ENCODE assay signal across 18 mouse cellular contexts in the genomic region with DNA sequence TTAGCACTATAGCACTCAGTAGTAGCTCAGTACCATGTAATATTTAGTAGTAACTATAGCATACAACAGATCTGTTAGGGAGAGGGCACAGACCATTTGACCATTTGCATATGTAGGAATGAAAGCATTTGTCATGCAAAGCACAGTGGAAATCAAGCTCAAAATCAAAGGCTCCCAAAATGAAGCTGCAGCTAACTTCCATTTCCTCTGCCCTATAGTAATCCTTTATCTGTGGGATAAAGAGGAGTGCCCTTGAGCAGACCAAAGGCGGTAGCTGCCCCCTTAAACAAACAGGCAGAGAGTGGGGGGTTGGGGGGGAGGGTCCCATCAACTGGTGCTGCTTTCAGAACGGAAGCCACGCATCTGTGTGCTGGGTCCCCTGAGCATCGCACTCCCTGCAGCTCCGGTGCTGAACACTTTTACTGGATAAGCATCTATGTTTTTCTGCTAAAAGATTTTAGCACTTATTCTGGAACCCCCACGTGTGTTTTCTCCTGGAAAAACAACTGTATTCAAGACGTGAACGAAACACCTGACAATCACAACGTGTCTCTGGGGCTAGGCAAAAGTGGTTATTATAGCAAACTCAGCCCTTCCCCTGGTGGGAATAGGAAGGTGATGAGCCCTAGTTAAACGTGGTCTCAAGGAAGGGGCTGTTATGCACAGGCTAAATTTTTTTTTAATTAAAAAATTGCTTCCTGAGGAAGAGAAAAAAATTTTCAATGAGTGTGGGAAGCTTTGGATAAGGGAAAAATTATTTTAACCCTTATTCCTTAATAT.
DNase-seq lines count a peak whose midpoint lies in the region; ATAC-seq and TF ChIP-seq lines count a peak whose summit lies in the region.
"Had no signal": no experiment of that assay in that cellular context is flagged by ENCODE, and none has a peak within 500 bp of the region (broad histone marks: within the 10 kb centered on the region; RNA-seq: fewer than 3 reads in every experiment).

No protein-coding gene starts in this region.

- H3K4me2 ChIP-seq in forebrain, embryonic 12.5 days, result no peak overlapping the region
- no peak overlapping the region for H3K4me2 ChIP-seq in forebrain, embryonic 14.5 days (ENCODE audit: low read length)
- peak overlapping the region; percentile 26 for H3K4me2 ChIP-seq in hindbrain, embryonic 14.5 days (replicated peaks)
- H3K4me2 ChIP-seq in midbrain, postnatal 0 days (ENCODE audit: low read depth, low read length, poor library complexity, severe bottlenecking), result peak overlapping the region; percentile 40
- H3K4me2 ChIP-seq: stomach, embryonic 15.5 days had no signal

- no peaks in the 10 kb centered on the region for H3K27me3 ChIP-seq in forebrain, embryonic 12.5 days
- H3K27me3 ChIP-seq in forebrain, embryonic 14.5 days (replicated peaks; ENCODE audit: control insufficient read depth, insufficient read depth, low read length), result no peaks in the 10 kb centered on the region
- H3K27me3 ChIP-seq in hindbrain, embryonic 14.5 days (ENCODE audit: control insufficient read depth, insufficient read depth, low read length), result no peaks in the 10 kb centered on the region
- no peaks in the 10 kb centered on the region for H3K27me3 ChIP-seq in midbrain, postnatal 0 days (ENCODE audit: insufficient read depth, low read length)
- H3K27me3 ChIP-seq: Patski; stomach, embryonic 15.5 days had no signal

- peaks cover 9% of the 10 kb centered on the region for H3K4me1 ChIP-seq in forebrain, embryonic 12.5 days
- H3K4me1 ChIP-seq in forebrain, embryonic 14.5 days (ENCODE audit: control insufficient read depth, insufficient read depth, low read length), result 0 out of 2 replicates have a peak, but pooled peaks cover 2% of the 10 kb centered on the region
- peaks cover 14% of the 10 kb centered on the region for H3K4me1 ChIP-seq in hindbrain, embryonic 14.5 days (replicated peaks; ENCODE audit: control insufficient read depth, insufficient read depth, low read length)
- H3K4me1 ChIP-seq in midbrain, postnatal 0 days (ENCODE audit: insufficient read depth, low read length), result no peaks in the 10 kb centered on the region
- H3K4me1 ChIP-seq: stomach, embryonic 15.5 days had no signal

- 0 out of 2 replicates have a peak, but pooled peaks have one; percentile 20 for ATAC-seq in forebrain, embryonic 12.5 days (ENCODE audit: low FRiP score)
- no peak; the same call in 1 of the 2 replicates for ATAC-seq in forebrain, embryonic 14.5 days
- ATAC-seq in hindbrain, embryonic 14.5 days (ENCODE audit: low FRiP score), result no peak
- ATAC-seq in midbrain, postnatal 0 days (ENCODE audit: low FRiP score), result no peak
- no peak for ATAC-seq in megakaryocyte progenitor cell, adult 5-6 weeks (replicated peaks; ENCODE audit: poor library complexity)
- ATAC-seq: lung, postnatal 0 days; Patski had no signal

- H3K9me3 ChIP-seq in forebrain, embryonic 12.5 days, result no peaks in the 10 kb centered on the region
- H3K9me3 ChIP-seq in forebrain, embryonic 14.5 days (replicated peaks; ENCODE audit: control insufficient read depth, low read length), result no peaks in the 10 kb centered on the region
- no peaks in the 10 kb centered on the region for H3K9me3 ChIP-seq in hindbrain, embryonic 14.5 days (ENCODE audit: control insufficient read depth, low read length)
- H3K9me3 ChIP-seq in midbrain, postnatal 0 days (ENCODE audit: low read length), result no peaks in the 10 kb centered on the region
- H3K9me3 ChIP-seq: stomach, embryonic 15.5 days had no signal

- no peak overlapping the region for H3K4me3 ChIP-seq in forebrain, embryonic 12.5 days (replicated peaks)
- no peak overlapping the region for H3K4me3 ChIP-seq in forebrain, embryonic 14.5 days (ENCODE audit: low read depth, low read length)
- no peak overlapping the region for H3K4me3 ChIP-seq in hindbrain, embryonic 14.5 days (replicated peaks; ENCODE audit: low read length)
- 0 out of 2 replicates have a peak overlapping the region, but pooled peaks have one; percentile 3 for H3K4me3 ChIP-seq in midbrain, postnatal 0 days (ENCODE audit: low read depth, low read length)
- H3K4me3 ChIP-seq: stomach, embryonic 15.5 days had no signal

- no peak for DNase-seq in forebrain, embryonic 14.5 days (ENCODE audit: low spot score)
- peak; percentile 80 for DNase-seq in R1 (ENCODE audit: low read depth, low spot score)
- DNase-seq in hindbrain, embryonic 14.5 days (ENCODE audit: low spot score), result no peak
- DNase-seq in midbrain, postnatal 0 days (ENCODE audit: low spot score), result no peak
- no peak for DNase-seq in cerebellum, adult 8-10 months
- no peak for DNase-seq in heart, postnatal 4 days
- DNase-seq: cerebellum, adult 11-12 months; kidney, adult 2 months; kidney, postnatal 4 days; right cerebral cortex, adult 18-20 months; spleen, adult 18-20 months; thymus, postnatal 25 days had no signal

- WGBS in forebrain, embryonic 12.5 days, result 22% methylated on average over 10 of the region's 10 CpGs
- WGBS in forebrain, embryonic 14.5 days, result 23% methylated on average over 10 of the region's 10 CpGs
- 10% methylated on average over 10 of the region's 10 CpGs for WGBS in hindbrain, embryonic 14.5 days
- WGBS in midbrain, postnatal 0 days, result 12% methylated on average over 10 of the region's 10 CpGs

- no peak overlapping the region for H3K27ac ChIP-seq in forebrain, embryonic 12.5 days
- H3K27ac ChIP-seq in forebrain, embryonic 14.5 days (ENCODE audit: low read depth, low read length), result no peak overlapping the region
- H3K27ac ChIP-seq in hindbrain, embryonic 14.5 days, result no peak overlapping the region
- no peak overlapping the region for H3K27ac ChIP-seq in midbrain, postnatal 0 days (ENCODE audit: low read depth, low read length)
- H3K27ac ChIP-seq: liver, embryonic 14.5 days; stomach, embryonic 15.5 days had no signal

- H3K9ac ChIP-seq in forebrain, embryonic 12.5 days, result no peak overlapping the region
- H3K9ac ChIP-seq in forebrain, embryonic 14.5 days (ENCODE audit: low read length), result no peak overlapping the region
- no peak overlapping the region for H3K9ac ChIP-seq in hindbrain, embryonic 14.5 days
- no peak overlapping the region for H3K9ac ChIP-seq in midbrain, postnatal 0 days (replicated peaks; ENCODE audit: low read length, poor library complexity, severe bottlenecking)
- H3K9ac ChIP-seq: liver, embryonic 14.5 days; stomach, embryonic 15.5 days had no signal

- H3K36me3 ChIP-seq in forebrain, embryonic 12.5 days (replicated peaks), result no peaks in the 10 kb centered on the region
- no peaks in the 10 kb centered on the region for H3K36me3 ChIP-seq in forebrain, embryonic 14.5 days (ENCODE audit: control insufficient read depth, insufficient read depth, low read length)
- H3K36me3 ChIP-seq in hindbrain, embryonic 14.5 days (replicated peaks; ENCODE audit: control insufficient read depth, insufficient read depth), result no peaks in the 10 kb centered on the region
- H3K36me3 ChIP-seq in midbrain, postnatal 0 days (ENCODE audit: insufficient read depth, low read length), result no peaks in the 10 kb centered on the region
- H3K36me3 ChIP-seq: stomach, embryonic 15.5 days had no signal

- TF ChIP-seq CTCF in midbrain, postnatal 0 days (IDR thresholded peaks at IDR 0.05), result no peak

Comparison
In these comparisons a context has a peak if more than half of its experiments do, and no peak if none do; other contexts are left out.
1. H3K4me2 ChIP-seq: peak in hindbrain, embryonic 14.5 days (single experiment) and midbrain, postnatal 0 days (single experiment); none in forebrain, embryonic 12.5 days (single experiment) and forebrain, embryonic 14.5 days (single experiment).